Mouse (Mus musculus) liver, embryonic 12.5 days (tissue): Measurements from ENCODE around the gene Nat8. TPM values are rescaled to one million over a fixed set of nuclear protein-coding genes. Genes with fewer than 3 reads are reported as not detected.
"Not testable (repeated sequence)": the region's sequence is repeated elsewhere in the genome, so short reads cannot be mapped to it uniquely, and the experiment has no call there.

Experiments
- ATAC-seq: fragments of 200-750 bp; cut with Nextera tagmentation; 2 replicates; pipeline ENCODE4 v1.8.0; 2017; ENCODE audit warnings: moderate number of reproducible peaks, mild to moderate bottlenecking, moderate library complexity
- H3K27ac ChIP-seq: fragments of 300-500 bp; sonication (generic); 2 replicates; pipeline ENCODE4 v1.5.1; 2016; ENCODE audit warnings: mild to moderate bottlenecking
- H3K27me3 ChIP-seq: fragments of 300-500 bp; sonication (generic); replicated peaks from 2 replicates; pipeline ENCODE4 v1.6.1; 2016; ENCODE audit warnings: mild to moderate bottlenecking, moderate library complexity
- H3K36me3 ChIP-seq: fragments of 300-500 bp; sonication (generic); 2 replicates; pipeline ENCODE4 v1.6.1; 2016; ENCODE audit warnings: mild to moderate bottlenecking, moderate library complexity
- H3K4me1 ChIP-seq: fragments of 300-500 bp; sonication (generic); 2 replicates; pipeline ENCODE4 v1.6.1; 2016
- H3K4me2 ChIP-seq: fragments of 300-500 bp; sonication (generic); 2 replicates; pipeline ENCODE4 v1.6.1; 2016; ENCODE audit warnings: mild to moderate bottlenecking, moderate library complexity
- H3K4me3 ChIP-seq: fragments of 300-500 bp; sonication (generic); 2 replicates; pipeline ENCODE4 v1.5.1; 2016; ENCODE audit warnings: mild to moderate bottlenecking, moderate library complexity
- H3K9ac ChIP-seq: fragments of 300-500 bp; sonication (generic); 2 replicates; pipeline ENCODE4 v1.6.1; 2016; ENCODE audit warnings: mild to moderate bottlenecking, moderate library complexity
- H3K9me3 ChIP-seq: fragments of 300-500 bp; sonication (generic); replicated peaks from 2 replicates; pipeline ENCODE4 v1.6.1; 2016; ENCODE audit warnings: mild to moderate bottlenecking, moderate library complexity
- WGBS: fragments of 180-500 bp; shearing (Covaris S2); methylation state at CpG from one replicate; pipeline ENCODE4 v1.1.7; 2016; ENCODE audit not compliant: insufficient replicate concordance; 5-methylcytosine and 5-hydroxymethylcytosine counted together
- polyA plus RNA-seq: library from polyadenylated mRNA; unstranded; fragments of >200 nt; fragmentation: Nextera tagmentation; extraction: Ambion mirVana; gene quantifications from 2 replicates; pipeline ENCODE4 v1.2.1, GENCODE M21; 2016

The Nat8 gene
- polyA plus RNA-seq, 1 experiment from 2014 or later, result not detected

DNA sequence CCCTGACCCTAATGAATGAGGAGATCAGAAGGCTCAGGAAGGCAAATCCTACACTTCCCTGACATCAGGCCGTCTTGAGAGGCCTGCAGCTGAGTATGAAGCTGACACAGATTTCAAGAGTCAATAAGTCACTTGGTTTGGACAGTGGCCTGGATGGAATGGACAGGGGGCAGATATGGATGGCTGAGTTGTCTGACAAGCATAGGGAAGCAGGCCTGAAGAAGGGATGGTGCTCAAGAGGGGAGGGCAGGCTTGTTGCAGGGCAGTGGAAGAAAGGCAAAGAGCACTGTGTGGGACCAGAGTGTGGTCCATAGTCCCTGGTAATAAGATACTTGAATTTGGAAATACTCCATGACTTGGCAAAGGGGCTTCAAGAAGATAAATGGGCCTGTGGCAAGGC, 2.4 kb downstream of the Nat8 start:
- Histone ChIP-seq H3K9me3 (no peaks in the 10 kb centered on the region), H3K9ac (no peak overlapping the region), H3K27ac (no peak overlapping the region), H3K4me2 (no peak overlapping the region), H3K27me3 (no peaks in the 10 kb centered on the region), H3K4me3 (no peak overlapping the region), H3K36me3 (no peaks in the 10 kb centered on the region), H3K4me1 (no peaks in the 10 kb centered on the region)
- no peak for ATAC-seq
- 47% methylated on average over 1 of the region's 1 CpGs for WGBS

DNA sequence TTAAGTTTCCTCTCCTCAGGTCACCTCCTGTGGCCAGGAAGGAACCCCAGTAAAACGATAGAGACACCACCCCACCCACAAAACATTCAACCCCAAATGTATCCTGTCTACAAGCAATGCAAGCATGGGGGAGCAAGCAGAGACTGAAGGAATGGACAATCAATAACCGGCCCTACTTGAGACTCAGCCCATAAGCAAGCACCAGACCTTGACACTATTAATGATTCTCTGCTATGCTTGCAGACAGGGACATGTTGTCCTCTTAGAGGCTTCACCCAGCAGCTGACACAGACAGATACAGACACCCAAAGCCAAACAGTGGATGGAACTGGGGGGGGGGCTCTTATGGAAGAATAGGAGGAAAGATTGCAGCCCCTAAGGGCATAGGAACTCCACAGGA, 6.0 kb downstream of the Nat8 start:
- H3K27ac ChIP-seq, result no peak overlapping the region
- no peak overlapping the region for H3K4me3 ChIP-seq
- no peaks in the 10 kb centered on the region for H3K36me3 ChIP-seq
- 70% methylated on average over 2 of the region's 2 CpGs for WGBS
- no peaks in the 10 kb centered on the region for H3K4me1 ChIP-seq
- no peak for ATAC-seq
- H3K9me3 ChIP-seq, result no peaks in the 10 kb centered on the region
- H3K4me2 ChIP-seq, result no peak overlapping the region
- no peak overlapping the region for H3K9ac ChIP-seq
- H3K27me3 ChIP-seq, result no peaks in the 10 kb centered on the region

DNA sequence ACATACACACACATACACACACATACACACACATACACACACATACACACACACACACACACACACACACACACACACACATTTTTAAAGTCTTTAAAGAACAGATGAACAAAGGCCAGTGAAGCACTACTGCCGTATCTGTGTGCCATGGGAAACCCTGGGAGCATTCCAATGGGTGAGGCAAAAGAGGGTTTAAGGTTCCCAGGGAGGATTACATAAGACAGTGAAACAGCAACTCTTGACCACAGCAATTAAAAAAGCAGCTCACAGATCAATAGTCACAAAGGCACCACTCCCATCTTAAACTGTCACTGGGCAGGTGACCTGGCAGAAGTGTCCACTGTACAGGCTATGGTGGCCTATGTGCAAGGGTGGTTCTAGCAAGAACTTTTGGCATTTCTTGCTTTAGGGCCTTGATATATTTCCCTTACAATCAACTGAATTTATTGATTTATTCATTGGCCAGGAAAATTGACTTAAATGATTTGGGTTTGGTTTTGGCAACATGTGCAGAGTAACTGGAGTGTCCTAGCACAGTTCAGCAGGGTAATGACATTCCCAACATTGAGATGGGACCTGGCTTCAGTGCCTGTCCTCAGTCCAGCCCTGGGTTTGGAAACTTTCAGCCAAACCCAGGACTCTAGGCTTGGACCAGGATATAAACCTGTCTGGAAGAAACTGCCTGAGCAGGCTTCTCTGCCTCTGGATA, 8.3 kb downstream of the Nat8 start:
- Histone ChIP-seq H3K4me2 (no peak overlapping the region), H3K9ac (no peak overlapping the region), H3K36me3 (no peaks in the 10 kb centered on the region), H3K4me3 (no peak overlapping the region), H3K9me3 (no peaks in the 10 kb centered on the region), H3K27me3 (no peaks in the 10 kb centered on the region), H3K4me1 (no peaks in the 10 kb centered on the region), H3K27ac (no peak overlapping the region)
- 79% methylated on average over 1 of the region's 1 CpGs for WGBS
- no peak for ATAC-seq

DNA sequence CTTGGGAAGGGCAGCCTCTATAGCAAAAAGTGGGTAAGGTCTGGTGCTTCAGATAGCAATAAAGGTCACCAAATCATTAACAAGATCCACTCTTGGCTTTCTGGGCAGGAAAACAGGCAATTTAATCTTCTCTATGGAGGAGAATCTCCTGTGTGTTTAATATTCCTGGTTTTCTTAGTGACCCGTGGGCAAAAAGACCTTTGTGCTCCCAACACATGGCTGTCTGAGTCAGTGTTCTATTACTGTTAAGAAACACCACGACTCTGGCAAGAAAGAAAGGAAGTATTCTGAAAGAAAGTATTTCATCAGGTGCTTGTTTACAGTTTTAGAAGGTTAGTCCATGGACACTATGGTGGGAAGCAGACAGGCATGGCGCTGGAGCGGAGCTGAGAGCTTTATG, 9.6 kb downstream of the Nat8 start:
- no peak for ATAC-seq
- 70% methylated on average over 4 of the region's 4 CpGs for WGBS
- H3K27ac ChIP-seq, result no peak overlapping the region
- no peak overlapping the region for H3K4me3 ChIP-seq
- H3K36me3 ChIP-seq, result no peaks in the 10 kb centered on the region
- no peak overlapping the region for H3K9ac ChIP-seq
- H3K9me3 ChIP-seq, result no peaks in the 10 kb centered on the region
- no peaks in the 10 kb centered on the region for H3K27me3 ChIP-seq
- no peaks in the 10 kb centered on the region for H3K4me1 ChIP-seq
- no peak overlapping the region for H3K4me2 ChIP-seq

DNA sequence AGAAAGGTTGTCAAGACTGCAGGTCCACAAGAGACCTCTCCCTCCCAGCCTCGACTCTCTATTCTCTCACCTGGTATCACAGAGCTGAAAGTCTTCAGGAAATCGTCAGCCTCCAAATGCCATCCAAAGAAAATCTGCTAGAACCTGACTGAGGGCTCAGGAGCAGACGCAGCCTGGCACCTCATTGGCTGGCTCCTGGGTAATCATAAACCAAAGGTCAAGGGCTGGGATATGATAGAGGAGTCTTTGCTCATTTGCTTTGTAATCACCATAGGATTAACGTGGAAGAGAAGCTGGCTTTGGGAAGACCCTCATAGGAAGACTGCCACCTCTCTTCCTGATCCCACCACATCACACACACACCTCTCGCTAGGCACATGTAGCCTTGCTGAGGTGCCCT, 11.0 kb downstream of the Nat8 start, which contains the start of the genes Nat8f6 and Nat8f5:
TSS of gene Nat8f6 (minus strand) at position 118 of the 400 bp plus-strand sequence.
TSS of gene Nat8f5 (minus strand) at position 136 of the 400 bp plus-strand sequence.
- no peak for ATAC-seq
- Histone ChIP-seq H3K4me2 (no peak within 1 kb of the TSS), H3K9me3 (no peaks in the 10 kb centered on the region), H3K9ac (no peak within 1 kb of the TSS), H3K27ac (no peak within 1 kb of the TSS), H3K27me3 (no peaks in the 10 kb centered on the region), H3K4me3 (no peak within 1 kb of the TSS), H3K4me1 (no peaks in the 10 kb centered on the region), H3K36me3 (no peaks in the 10 kb centered on the region)
- WGBS, result 59% methylated on average over 5 of the region's 5 CpGs

DNA sequence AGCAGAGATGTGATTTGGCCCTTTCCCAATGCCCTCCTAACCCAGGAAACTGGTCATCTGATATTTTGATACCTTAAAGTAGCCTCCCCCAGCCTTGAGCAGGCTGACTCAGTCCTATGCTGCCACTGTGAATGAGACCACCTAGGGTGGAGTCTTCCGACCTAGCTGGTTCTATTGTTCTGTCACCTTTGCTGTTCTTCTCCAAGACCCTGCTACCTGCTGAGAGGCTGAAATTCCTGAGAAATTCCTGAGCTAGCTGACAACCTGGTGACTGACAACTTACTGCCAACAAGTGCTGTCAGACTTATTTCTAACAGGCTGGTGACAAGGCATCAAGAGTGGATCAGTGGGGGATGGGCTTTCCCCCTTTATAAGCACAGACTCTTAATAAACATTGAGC, 13.5 kb downstream of the Nat8 start:
- H3K9me3 ChIP-seq, result no peaks in the 10 kb centered on the region
- H3K4me1 ChIP-seq, result no peaks in the 10 kb centered on the region
- H3K36me3 ChIP-seq, result no peaks in the 10 kb centered on the region
- no peak overlapping the region for H3K27ac ChIP-seq
- WGBS, result 36% methylated on average over 1 of the region's 1 CpGs
- no peak overlapping the region for H3K4me2 ChIP-seq
- H3K4me3 ChIP-seq, result no peak overlapping the region
- H3K27me3 ChIP-seq, result no peaks in the 10 kb centered on the region
- no peak overlapping the region for H3K9ac ChIP-seq
- no peak for ATAC-seq

DNA sequence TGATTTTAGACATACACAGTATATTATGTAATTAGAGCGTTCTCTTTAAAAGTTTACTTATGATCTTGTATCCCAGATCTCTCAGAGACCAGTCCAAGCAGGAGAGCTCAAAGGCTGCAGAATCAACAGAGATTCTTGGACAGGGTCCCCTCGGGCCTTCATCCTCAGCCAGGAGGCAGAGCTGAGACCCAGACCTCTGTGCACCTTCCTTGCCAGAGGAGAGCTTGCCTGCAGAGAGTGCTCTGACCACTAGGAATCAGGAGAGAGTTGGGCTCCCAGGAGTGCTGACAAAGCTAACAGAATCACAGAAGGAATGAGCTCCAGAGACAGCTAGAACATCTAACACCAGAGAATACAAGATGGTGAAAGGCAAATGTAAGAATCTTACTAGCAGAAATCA, 18.5 kb downstream of the Nat8 start:
- 61% methylated on average over 2 of the region's 2 CpGs for WGBS
- no peaks in the 10 kb centered on the region for H3K36me3 ChIP-seq
- no peak for ATAC-seq
- no peak overlapping the region for H3K4me3 ChIP-seq
- H3K4me2 ChIP-seq, result no peak overlapping the region
- H3K27me3 ChIP-seq, result no peaks in the 10 kb centered on the region
- no peaks in the 10 kb centered on the region for H3K4me1 ChIP-seq
- H3K9me3 ChIP-seq, result no peaks in the 10 kb centered on the region
- H3K9ac ChIP-seq, result no peak overlapping the region
- no peak overlapping the region for H3K27ac ChIP-seq

DNA sequence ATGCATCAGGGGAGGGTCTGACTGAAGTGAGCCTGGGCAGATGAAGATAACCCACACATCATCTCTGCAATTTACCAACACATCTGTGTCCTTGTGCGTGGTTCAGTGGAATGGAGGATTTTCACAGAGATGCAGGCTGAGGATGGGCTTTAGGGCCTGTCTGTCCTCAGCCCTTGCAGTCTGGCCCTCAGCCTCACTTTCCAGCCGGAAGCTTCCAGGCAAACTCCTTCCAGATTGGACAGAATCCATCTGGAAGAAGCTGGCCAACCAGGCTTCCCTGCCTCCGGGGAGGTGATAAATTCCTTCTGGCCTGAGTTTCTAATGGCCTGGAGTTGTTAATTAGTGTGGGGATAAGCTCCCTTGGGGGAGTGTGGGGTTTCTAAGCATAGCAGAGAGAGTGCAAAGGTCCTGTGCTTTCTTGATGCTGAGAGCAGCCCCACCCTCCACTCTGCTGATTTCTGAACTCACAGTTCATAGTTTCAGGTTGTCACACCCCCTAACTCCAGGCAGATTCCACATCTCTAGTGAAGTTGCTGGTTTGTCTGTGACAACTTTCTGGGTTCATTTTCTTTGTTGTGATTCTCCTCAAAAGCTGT, 20.8 kb downstream of the Nat8 start:
- ATAC-seq, result not testable (repeated sequence)

DNA sequence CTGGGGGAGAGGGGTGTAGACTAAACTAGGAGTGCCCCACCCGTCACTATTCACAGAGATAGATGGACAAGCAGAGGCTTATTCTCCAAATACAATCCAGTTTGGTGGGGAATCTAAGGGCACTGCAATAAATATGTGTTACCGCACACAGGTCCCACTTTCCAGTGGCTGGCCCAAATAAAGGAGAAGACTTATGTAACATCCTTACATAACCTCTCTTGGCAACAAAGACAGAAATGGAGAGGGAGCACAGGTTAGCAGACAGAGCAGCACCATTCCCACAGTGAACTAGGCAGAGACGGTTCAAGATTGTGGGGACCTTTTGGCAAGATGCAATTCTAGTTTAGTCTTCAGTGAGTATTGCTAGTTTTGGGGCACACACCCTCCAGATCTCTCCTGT, 21.4 kb downstream of the Nat8 start:
- WGBS, result 58% methylated on average over 3 of the region's 3 CpGs
- ATAC-seq, H3K27me3 ChIP-seq: not testable (repeated sequence)

More for the DNA sequence above, 20.8 kb downstream of the Nat8 start:
- 48% methylated on average over 3 of the region's 3 CpGs for WGBS
- not testable (repeated sequence) for H3K4me3 ChIP-seq, H3K9ac ChIP-seq, H3K9me3 ChIP-seq, H3K27me3 ChIP-seq, H3K27ac ChIP-seq, H3K4me2 ChIP-seq, H3K36me3 ChIP-seq, H3K4me1 ChIP-seq

DNA sequence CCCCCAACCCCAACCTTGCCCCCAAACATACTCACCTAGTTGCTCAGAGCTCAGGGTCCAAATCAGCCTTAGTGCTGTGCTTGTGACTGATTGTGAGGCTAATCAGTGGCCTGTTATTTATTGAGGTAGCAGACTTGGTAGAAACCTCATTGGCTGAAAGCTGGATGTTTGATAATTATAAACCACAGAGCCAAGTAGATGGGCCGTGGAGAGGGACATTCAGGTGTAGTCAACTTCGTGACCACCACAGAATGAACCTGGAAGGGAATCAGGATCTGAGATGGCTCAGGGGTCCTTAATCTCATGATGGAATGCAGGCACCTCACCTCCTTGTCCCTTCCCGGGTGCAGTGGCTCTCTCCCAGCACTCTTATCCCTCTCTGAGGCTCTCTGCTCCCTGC, 22.1 kb downstream of the Nat8 start:
- not testable (repeated sequence) for H3K27ac ChIP-seq, H3K9me3 ChIP-seq, H3K27me3 ChIP-seq, H3K9ac ChIP-seq, H3K4me1 ChIP-seq, H3K36me3 ChIP-seq, H3K4me3 ChIP-seq, H3K4me2 ChIP-seq, ATAC-seq
- WGBS, result 41% methylated on average over 3 of the region's 3 CpGs

More for the DNA sequence above, 21.4 kb downstream of the Nat8 start:
- not testable (repeated sequence) for H3K4me2 ChIP-seq, H3K9me3 ChIP-seq, H3K4me1 ChIP-seq, H3K27ac ChIP-seq, H3K36me3 ChIP-seq, H3K9ac ChIP-seq, H3K4me3 ChIP-seq

DNA sequence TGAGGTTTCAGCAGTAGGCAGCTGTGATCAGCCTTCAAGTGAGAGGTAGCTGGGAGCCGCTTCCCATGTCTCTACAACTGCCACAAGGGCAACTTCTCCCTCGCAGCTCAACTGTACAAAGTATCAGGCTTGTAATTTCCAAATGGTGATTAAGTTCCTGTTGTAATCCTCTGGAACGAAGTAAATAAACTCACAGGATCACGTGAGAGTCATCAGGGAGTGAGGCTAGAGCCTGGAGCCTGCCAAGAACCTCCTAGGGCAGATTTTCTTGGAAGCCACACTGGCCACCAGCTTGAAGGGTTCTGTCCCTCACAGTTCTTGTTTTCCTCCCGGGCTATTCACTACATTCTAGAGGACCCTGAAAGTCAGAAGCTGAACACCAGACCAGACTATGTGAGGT, 28.7 kb downstream of the Nat8 start:
- ATAC-seq, H3K36me3 ChIP-seq, H3K27me3 ChIP-seq, H3K4me3 ChIP-seq, H3K4me1 ChIP-seq, H3K27ac ChIP-seq, H3K9ac ChIP-seq, H3K9me3 ChIP-seq, H3K4me2 ChIP-seq: not testable (repeated sequence)
- WGBS, result 52% methylated on average over 5 of the region's 5 CpGs
